Mouse (Mus musculus): ENCODE data around the gene Dysf.

Gene Dysf

GRCm38 (mm10) chr6:84232063-84232760 is 223.8 kb downstream of the Dysf start:
- no peak for DNase-seq (ENCODE audit: low spot score)

- no peak for DNase-seq (ENCODE audit: low spot score)
Observed at GRCm38 (mm10) chr6:84233783-84234182, 225.4 kb downstream of the Dysf start.

GRCm38 (mm10) chr6:84235365-84235764 is 227.0 kb downstream of the Dysf start:
- DNase-seq (ENCODE audit: low spot score), result no peak

- no peak for DNase-seq (ENCODE audit: low spot score)
Observed at GRCm38 (mm10) chr6:84243385-84243784, 235.0 kb downstream of the Dysf start.

GRCm38 (mm10) chr6:84246101-84246760 is 237.8 kb downstream of the Dysf start:
- DNase-seq (ENCODE audit: low spot score), result no peak

- no peak for DNase-seq (ENCODE audit: low spot score)
Observed at GRCm38 (mm10) chr6:84246979-84247378, 238.6 kb downstream of the Dysf start.
